Mouse (Mus musculus): Measurements from ENCODE around the gene Ttc38. TPM values are rescaled to one million over a fixed set of nuclear protein-coding genes. Genes with fewer than 3 reads are reported as not detected.
"Not testable (repeated sequence)": the region's sequence is repeated elsewhere in the genome, so short reads cannot be mapped to it uniquely, and the experiment has no call there.

The Ttc38 gene
- polyA plus RNA-seq, 1 experiment from 2014 or later: 2.9 TPM

GRCm38 (mm10) chr15:85859490-85860031 lies 27.5 kb downstream of the Ttc38 start, which contains the start of gene Gtse1:
Gene Gtse1, plus strand, starts transcription at chr15:85859745.
- Histone ChIP-seq H3K27me3 (ENCODE audit: control insufficient read depth, insufficient read depth, low read length) (no peaks in the 10 kb centered on the region), H3K4me1 (replicated peaks; ENCODE audit: control insufficient read depth, insufficient read depth, low read length) (peaks cover 9% of the 10 kb centered on the region), H3K9me3 (ENCODE audit: control insufficient read depth, low read length) (no peaks in the 10 kb centered on the region), H3K4me2 (replicated peaks; ENCODE audit: low read depth, low read length) (peak within 1 kb of the TSS; percentile 81), H3K27ac (ENCODE audit: low read depth, low read length) (peak within 1 kb of the TSS; percentile 53), H3K4me3 (ENCODE audit: low read depth, low read length) (peak within 1 kb of the TSS; percentile 58), H3K36me3 (ENCODE audit: control insufficient read depth, insufficient read depth, low read length) (0 out of 2 replicates have a peak, but pooled peaks cover 2% of the 10 kb centered on the region), H3K9ac (ENCODE audit: low read depth, low read length) (peak within 1 kb of the TSS; percentile 89)
- DNase-seq (ENCODE audit: low spot score) (peak; percentile 94), ATAC-seq (ENCODE audit: low FRiP score) (peak; percentile 97)
- under 1% methylated on average over 42 of the region's 42 CpGs for WGBS

GRCm38 (mm10) chr15:85865913-85866312 lies 33.8 kb downstream of the Ttc38 start:
- not testable (repeated sequence) for H3K9ac ChIP-seq (ENCODE audit: low read depth, low read length); ATAC-seq (ENCODE audit: low FRiP score)
- WGBS: 93% methylated on average over 7 of the region's 7 CpGs

GRCm38 (mm10) chr15:85867696-85868095 lies 35.6 kb downstream of the Ttc38 start:
- 0 out of 2 replicates have a peak, but pooled peaks cover 9% of the 10 kb centered on the region for H3K36me3 ChIP-seq (ENCODE audit: control insufficient read depth, insufficient read depth, low read length)
- no peak overlapping the region for H3K4me3 ChIP-seq (ENCODE audit: low read depth, low read length)
- H3K4me1 ChIP-seq (replicated peaks; ENCODE audit: control insufficient read depth, insufficient read depth, low read length): no peaks in the 10 kb centered on the region
- 58% methylated on average over 6 of the region's 6 CpGs for WGBS
- H3K9ac ChIP-seq (ENCODE audit: low read depth, low read length): no peak overlapping the region
- ATAC-seq (ENCODE audit: low FRiP score) (no peak), DNase-seq (ENCODE audit: low spot score) (peak; percentile 80)
- H3K9me3 ChIP-seq (ENCODE audit: control insufficient read depth, low read length): no peaks in the 10 kb centered on the region
- no peak overlapping the region for H3K27ac ChIP-seq (ENCODE audit: low read depth, low read length)
- H3K27me3 ChIP-seq (ENCODE audit: control insufficient read depth, insufficient read depth, low read length): no peaks in the 10 kb centered on the region
- H3K4me2 ChIP-seq (replicated peaks; ENCODE audit: low read depth, low read length): no peak overlapping the region

More at GRCm38 (mm10) chr15:85865913-85866312, 33.8 kb downstream of the Ttc38 start:
- DNase-seq (ENCODE audit: low spot score); H3K9me3 ChIP-seq (ENCODE audit: control insufficient read depth, low read length); H3K27ac ChIP-seq (ENCODE audit: low read depth, low read length); H3K36me3 ChIP-seq (ENCODE audit: control insufficient read depth, insufficient read depth, low read length); H3K27me3 ChIP-seq (ENCODE audit: control insufficient read depth, insufficient read depth, low read length); H3K4me2 ChIP-seq (replicated peaks; ENCODE audit: low read depth, low read length); H3K4me3 ChIP-seq (ENCODE audit: low read depth, low read length); H3K4me1 ChIP-seq (replicated peaks; ENCODE audit: control insufficient read depth, insufficient read depth, low read length): not testable (repeated sequence)

- ATAC-seq (ENCODE audit: low FRiP score) (no peak), DNase-seq (ENCODE audit: low spot score) (no peak)
- no peaks in the 10 kb centered on the region; the same call in 1 of the 2 replicates for H3K27me3 ChIP-seq (ENCODE audit: control insufficient read depth, insufficient read depth, low read length)
- H3K27ac ChIP-seq (ENCODE audit: low read depth, low read length): no peak overlapping the region
- H3K36me3 ChIP-seq (ENCODE audit: control insufficient read depth, insufficient read depth, low read length): 0 out of 2 replicates have a peak, but pooled peaks cover 10% of the 10 kb centered on the region
- no peak overlapping the region for H3K9ac ChIP-seq (ENCODE audit: low read depth, low read length)
- H3K4me2 ChIP-seq (replicated peaks; ENCODE audit: low read depth, low read length): no peak overlapping the region
- H3K4me3 ChIP-seq (ENCODE audit: low read depth, low read length): no peak overlapping the region
- WGBS: 94% methylated on average over 7 of the region's 7 CpGs
- H3K4me1 ChIP-seq (replicated peaks; ENCODE audit: control insufficient read depth, insufficient read depth, low read length): no peaks in the 10 kb centered on the region
- no peaks in the 10 kb centered on the region for H3K9me3 ChIP-seq (ENCODE audit: control insufficient read depth, low read length)
Observed at GRCm38 (mm10) chr15:85877336-85877735, 45.2 kb downstream of the Ttc38 start.

DNA sequence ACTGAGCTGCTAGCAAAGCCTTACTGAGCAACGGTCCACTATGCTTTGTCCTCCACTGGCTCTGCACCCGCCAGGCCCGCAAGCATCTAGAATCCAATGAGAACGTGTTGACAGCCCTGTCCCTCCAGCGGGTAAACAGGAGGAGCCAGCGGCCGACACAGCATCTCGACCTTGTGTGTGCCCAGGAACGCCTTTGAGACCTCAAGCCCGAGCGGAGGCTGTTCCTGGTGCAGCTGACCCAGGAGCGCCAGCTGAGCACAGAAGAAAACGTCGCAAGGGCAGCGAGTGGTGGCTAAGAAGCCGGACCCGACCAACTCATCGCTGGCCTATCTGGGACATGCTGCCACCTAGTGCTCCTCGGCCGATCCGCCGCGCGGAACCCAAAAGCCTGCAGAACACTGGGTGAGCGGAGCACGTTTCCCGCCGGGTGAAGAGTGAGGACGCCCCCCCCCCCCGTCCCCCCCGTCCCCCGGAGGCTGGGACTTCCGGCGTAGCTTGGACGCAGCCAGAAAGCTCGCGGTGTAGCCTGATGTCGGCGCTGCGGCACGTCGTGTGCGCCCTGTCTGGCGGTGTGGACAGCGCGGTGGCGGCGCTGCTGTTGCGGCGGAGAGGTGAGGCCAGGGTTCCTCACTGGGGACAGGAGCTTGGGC lies 46.9 kb downstream of the Ttc38 start, which contains the start of gene Trmu:
Trmu (plus strand) TSS at position 465 of the 650 bp plus-strand sequence.
- peak; percentile 95 for ATAC-seq (ENCODE audit: low FRiP score)
- H3K27me3 ChIP-seq (ENCODE audit: control insufficient read depth, insufficient read depth, low read length): no peaks in the 10 kb centered on the region; the same call in 1 of the 2 replicates
- 2% methylated on average over 46 of the region's 50 CpGs for WGBS
- peak within 1 kb of the TSS; percentile 64 for H3K27ac ChIP-seq (ENCODE audit: low read depth, low read length)
- H3K4me1 ChIP-seq (replicated peaks; ENCODE audit: control insufficient read depth, insufficient read depth, low read length): no peaks in the 10 kb centered on the region
- 0 out of 2 replicates have a peak, but pooled peaks cover 7% of the 10 kb centered on the region for H3K36me3 ChIP-seq (ENCODE audit: control insufficient read depth, insufficient read depth, low read length)
- H3K4me3 ChIP-seq (ENCODE audit: low read depth, low read length): peak within 1 kb of the TSS; percentile 78
- no peaks in the 10 kb centered on the region for H3K9me3 ChIP-seq (ENCODE audit: control insufficient read depth, low read length)
- peak within 1 kb of the TSS; percentile 88 for H3K4me2 ChIP-seq (replicated peaks; ENCODE audit: low read depth, low read length)
- H3K9ac ChIP-seq (ENCODE audit: low read depth, low read length): peak within 1 kb of the TSS; percentile 84
- DNase-seq (ENCODE audit: low spot score): peak; percentile 93

DNA sequence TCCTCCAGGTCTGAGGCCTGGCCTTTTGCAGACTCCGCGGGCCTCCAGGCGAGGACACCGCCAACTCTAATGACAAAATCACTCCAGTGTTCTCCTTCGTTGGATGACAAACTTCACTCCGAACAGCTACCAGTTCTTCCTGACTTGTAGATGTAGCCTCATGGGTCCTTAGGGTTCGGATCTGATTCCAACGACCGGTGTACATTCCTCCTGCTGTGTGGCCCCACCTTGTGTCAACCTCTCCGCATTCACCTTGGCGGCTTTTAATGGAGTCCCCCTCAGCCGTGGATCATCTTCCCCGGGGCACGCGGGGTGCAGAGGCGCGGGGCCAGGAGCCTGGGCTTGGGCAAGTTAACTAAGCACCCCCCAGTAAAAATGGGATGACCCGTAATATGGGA lies 47.4 kb downstream of the Ttc38 start:
- ATAC-seq (ENCODE audit: low FRiP score): peak; percentile 36; the same call in 1 of the 2 replicates
- 0 out of 2 replicates have a peak, but pooled peaks cover 7% of the 10 kb centered on the region for H3K36me3 ChIP-seq (ENCODE audit: control insufficient read depth, insufficient read depth, low read length)
- WGBS: 2% methylated on average over 18 of the region's 18 CpGs

DNA sequence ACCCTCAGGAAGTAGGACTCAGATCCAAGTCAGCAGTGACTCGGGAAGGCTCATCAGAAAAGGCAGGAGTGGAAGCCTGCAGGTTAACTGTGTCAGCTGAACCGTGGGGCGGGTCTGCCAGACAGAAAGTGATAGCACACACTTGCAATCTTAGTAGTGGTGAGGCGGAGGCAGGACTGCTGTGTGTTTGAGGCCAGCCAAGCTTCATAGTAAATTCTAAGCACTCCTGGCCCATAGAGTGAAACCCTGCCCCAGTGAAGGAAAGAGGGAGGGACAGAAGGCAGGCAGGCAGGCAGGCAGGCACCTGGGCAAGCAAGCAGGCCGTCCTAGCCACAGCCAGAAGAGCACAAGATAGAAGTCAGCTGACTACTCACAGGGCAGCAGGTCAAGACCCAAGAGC lies 53.5 kb downstream of the Ttc38 start:
- H3K4me1 ChIP-seq (replicated peaks; ENCODE audit: control insufficient read depth, insufficient read depth, low read length): no peaks in the 10 kb centered on the region
- no peaks in the 10 kb centered on the region for H3K27me3 ChIP-seq (ENCODE audit: control insufficient read depth, insufficient read depth, low read length)
- H3K9me3 ChIP-seq (ENCODE audit: control insufficient read depth, low read length): no peaks in the 10 kb centered on the region
- DNase-seq (ENCODE audit: low spot score): no peak
- ATAC-seq (ENCODE audit: low FRiP score): no peak
- H3K27ac ChIP-seq (ENCODE audit: low read depth, low read length): no peak overlapping the region
- no peaks in the 10 kb centered on the region for H3K36me3 ChIP-seq (ENCODE audit: control insufficient read depth, insufficient read depth, low read length)
- no peak overlapping the region for H3K4me2 ChIP-seq (replicated peaks; ENCODE audit: low read depth, low read length)
- H3K9ac ChIP-seq (ENCODE audit: low read depth, low read length): no peak overlapping the region
- 90% methylated on average over 5 of the region's 5 CpGs for WGBS
- H3K4me3 ChIP-seq (ENCODE audit: low read depth, low read length): no peak overlapping the region

More for the DNA sequence above, 47.4 kb downstream of the Ttc38 start:
- Histone ChIP-seq H3K27me3 (ENCODE audit: control insufficient read depth, insufficient read depth, low read length) (no peaks in the 10 kb centered on the region; the same call in 1 of the 2 replicates), H3K9me3 (ENCODE audit: control insufficient read depth, low read length) (no peaks in the 10 kb centered on the region), H3K4me2 (replicated peaks; ENCODE audit: low read depth, low read length) (peak overlapping the region; percentile 88), H3K9ac (ENCODE audit: low read depth, low read length) (peak overlapping the region; percentile 84), H3K4me3 (ENCODE audit: low read depth, low read length) (peak overlapping the region; percentile 78), H3K27ac (ENCODE audit: low read depth, low read length) (peak overlapping the region; percentile 60; the same call in 1 of the 2 replicates), H3K4me1 (replicated peaks; ENCODE audit: control insufficient read depth, insufficient read depth, low read length) (no peaks in the 10 kb centered on the region)
- DNase-seq (ENCODE audit: low spot score): no peak

DNA sequence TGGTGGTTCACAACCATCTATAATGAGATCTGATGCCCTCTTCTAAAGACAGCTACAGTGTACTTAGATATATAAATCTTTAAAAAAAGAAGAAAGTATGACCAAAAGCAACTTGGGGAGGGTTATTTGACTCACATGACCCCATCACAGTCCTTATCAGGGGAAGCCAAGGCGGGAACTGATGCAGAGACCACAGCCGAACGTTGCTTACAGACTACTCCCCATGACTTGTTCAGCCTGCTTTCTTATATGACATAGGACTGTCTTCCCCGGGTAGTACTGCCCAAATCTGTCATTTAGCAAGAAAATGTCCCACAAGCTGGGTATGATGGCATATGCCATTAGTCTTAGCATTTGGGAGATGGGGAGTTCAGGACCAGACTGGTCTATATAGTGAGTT lies 57.1 kb downstream of the Ttc38 start:
- no peak overlapping the region for H3K4me2 ChIP-seq (replicated peaks; ENCODE audit: low read depth, low read length)
- 96% methylated on average over 4 of the region's 4 CpGs for WGBS
- no peak for DNase-seq (ENCODE audit: low spot score)
- no peaks in the 10 kb centered on the region for H3K27me3 ChIP-seq (ENCODE audit: control insufficient read depth, insufficient read depth, low read length)
- H3K27ac ChIP-seq (ENCODE audit: low read depth, low read length): no peak overlapping the region
- no peak overlapping the region for H3K4me3 ChIP-seq (ENCODE audit: low read depth, low read length)
- H3K9ac ChIP-seq (ENCODE audit: low read depth, low read length): no peak overlapping the region
- no peaks in the 10 kb centered on the region for H3K4me1 ChIP-seq (replicated peaks; ENCODE audit: control insufficient read depth, insufficient read depth, low read length)
- ATAC-seq (ENCODE audit: low FRiP score): no peak
- no peaks in the 10 kb centered on the region for H3K9me3 ChIP-seq (ENCODE audit: control insufficient read depth, low read length)
- no peaks in the 10 kb centered on the region for H3K36me3 ChIP-seq (ENCODE audit: control insufficient read depth, insufficient read depth, low read length)
